Mouse (Mus musculus): Measurements from ENCODE around the gene Gm45062. TPM values are rescaled to one million over a fixed set of nuclear protein-coding genes. Genes with fewer than 3 reads are reported as not detected.
A peak's percentile ranks its signal among the peaks of the same experiment; 100 is the strongest.

Gm45062 gene
- total and polyA plus RNA-seq, 2 experiments from 2014 or later = 1.4 to 5.4 TPM

GRCm38 (mm10) chr6:8414020-8414419 lies 154.8 kb downstream of the Gm45062 start:
- ATAC-seq = peak; percentile 37; the same call in 1 of the 2 replicates
- TF ChIP-seq CTCF (IDR thresholded peaks at IDR 0.05; ENCODE audit: low read depth) = no peak
- no peaks in the 10 kb centered on the region for H3K27me3 ChIP-seq (ENCODE audit: insufficient read depth, low read length)
- H3K9me3 ChIP-seq (ENCODE audit: low read length) = no peaks in the 10 kb centered on the region
- peak overlapping the region; percentile 26 for H3K4me2 ChIP-seq (ENCODE audit: low read depth)
- DNase-seq = peak; percentile 43
- peaks cover 7% of the 10 kb centered on the region for H3K4me1 ChIP-seq (ENCODE audit: insufficient read depth)
- peak overlapping the region; percentile 30 for H3K4me3 ChIP-seq (ENCODE audit: low read depth, low read length)
- WGBS = 45% methylated on average over 9 of the region's 9 CpGs
- H3K27ac ChIP-seq (ENCODE audit: low read depth, low read length) = peak overlapping the region; percentile 72
- peak overlapping the region; percentile 33; the same call in 1 of the 2 replicates for H3K9ac ChIP-seq
- no peaks in the 10 kb centered on the region for H3K36me3 ChIP-seq (ENCODE audit: insufficient read depth)

- no peak for DNase-seq
- 59% methylated on average over 5 of the region's 5 CpGs for whole genome bisulfite sequencing
- H3K36me3 ChIP-seq (ENCODE audit: insufficient read depth) = no peaks in the 10 kb centered on the region
- no peak overlapping the region for H3K4me3 ChIP-seq (ENCODE audit: low read depth, low read length)
- no peak overlapping the region for H3K4me2 ChIP-seq (ENCODE audit: low read depth)
- no peak for TF ChIP-seq CTCF (IDR thresholded peaks at IDR 0.05; ENCODE audit: low read depth)
- ATAC-seq = no peak
- no peaks in the 10 kb centered on the region for H3K27me3 ChIP-seq (ENCODE audit: insufficient read depth, low read length)
- H3K4me1 ChIP-seq (ENCODE audit: insufficient read depth) = peaks cover 7% of the 10 kb centered on the region
- no peak overlapping the region for H3K9ac ChIP-seq
- H3K9me3 ChIP-seq (ENCODE audit: low read length) = no peaks in the 10 kb centered on the region
- no peak overlapping the region for H3K27ac ChIP-seq (ENCODE audit: low read depth, low read length)
Measured at GRCm38 (mm10) chr6:8415823-8416222, 156.6 kb downstream of the Gm45062 start.

GRCm38 (mm10) chr6:8416802-8417569 lies 157.7 kb downstream of the Gm45062 start:
- TF ChIP-seq CTCF (IDR thresholded peaks at IDR 0.05; ENCODE audit: low read depth) = no peak
- WGBS = 79% methylated on average over 8 of the region's 8 CpGs

DNA sequence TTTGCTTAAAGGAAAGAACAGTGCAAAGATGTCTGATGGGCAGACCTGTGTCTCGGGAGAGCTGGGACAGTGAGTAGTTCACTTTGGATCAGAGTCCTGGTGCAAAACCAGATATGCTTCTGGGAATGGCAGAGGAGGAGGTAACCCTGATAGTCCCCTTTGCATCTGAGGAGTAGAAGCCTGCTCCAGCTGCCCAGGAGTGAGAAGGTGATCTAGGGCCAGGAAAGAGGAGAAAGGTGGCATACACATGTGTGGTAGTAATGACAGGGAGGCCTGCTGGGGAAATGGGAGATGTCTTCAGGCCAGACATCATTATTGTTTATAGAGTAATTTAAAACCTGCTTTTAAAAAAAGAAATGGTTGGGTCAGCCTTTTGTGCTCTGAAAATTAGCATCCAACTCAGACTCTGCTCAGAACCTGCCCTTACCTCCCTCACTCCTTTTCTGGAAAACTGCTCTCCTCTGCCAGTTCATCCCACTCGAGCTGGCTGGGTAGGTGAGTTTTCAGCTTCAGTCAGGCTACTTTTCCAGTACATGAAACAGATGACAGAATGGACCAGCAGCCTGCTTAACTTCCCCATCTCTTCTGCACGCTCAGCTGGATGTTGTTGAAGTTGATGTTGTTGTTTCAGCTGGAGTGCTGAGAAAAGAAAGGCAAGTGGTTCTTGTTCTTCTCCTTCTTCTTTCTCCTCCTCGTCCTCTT lies 160.4 kb downstream of the Gm45062 start:
- no peak for TF ChIP-seq CTCF (IDR thresholded peaks at IDR 0.05; ENCODE audit: low read depth)
- Histone ChIP-seq H3K36me3 (ENCODE audit: insufficient read depth) (no peaks in the 10 kb centered on the region), H3K4me3 (ENCODE audit: low read depth, low read length) (no peak overlapping the region), H3K9ac (no peak overlapping the region), H3K27me3 (ENCODE audit: insufficient read depth, low read length) (no peaks in the 10 kb centered on the region), H3K27ac (ENCODE audit: low read depth, low read length) (no peak overlapping the region), H3K4me2 (ENCODE audit: low read depth) (no peak overlapping the region), H3K4me1 (ENCODE audit: insufficient read depth) (peaks cover 20% of the 10 kb centered on the region), H3K9me3 (ENCODE audit: low read length) (no peaks in the 10 kb centered on the region)
- DNase-seq (no peak), ATAC-seq (no peak)
- WGBS = 74% methylated on average over 4 of the region's 4 CpGs

More at GRCm38 (mm10) chr6:8416802-8417569, 157.7 kb downstream of the Gm45062 start:
- DNase-seq (no peak), ATAC-seq (no peak)
- no peak overlapping the region for H3K4me2 ChIP-seq (ENCODE audit: low read depth)
- no peaks in the 10 kb centered on the region for H3K9me3 ChIP-seq (ENCODE audit: low read length)
- no peaks in the 10 kb centered on the region for H3K27me3 ChIP-seq (ENCODE audit: insufficient read depth, low read length)
- no peak overlapping the region for H3K4me3 ChIP-seq (ENCODE audit: low read depth, low read length)
- peaks cover 17% of the 10 kb centered on the region for H3K4me1 ChIP-seq (ENCODE audit: insufficient read depth)
- no peak overlapping the region for H3K9ac ChIP-seq
- no peak overlapping the region for H3K27ac ChIP-seq (ENCODE audit: low read depth, low read length)
- H3K36me3 ChIP-seq (ENCODE audit: insufficient read depth) = no peaks in the 10 kb centered on the region

GRCm38 (mm10) chr6:8420187-8420503 lies 160.9 kb downstream of the Gm45062 start:
- ATAC-seq = no peak
- DNase-seq = no peak
- Histone ChIP-seq H3K4me3 (ENCODE audit: low read depth, low read length) (no peak overlapping the region), H3K27me3 (ENCODE audit: insufficient read depth, low read length) (no peaks in the 10 kb centered on the region), H3K4me1 (ENCODE audit: insufficient read depth) (peaks cover 20% of the 10 kb centered on the region), H3K4me2 (ENCODE audit: low read depth) (no peak overlapping the region), H3K9ac (no peak overlapping the region), H3K27ac (ENCODE audit: low read depth, low read length) (no peak overlapping the region), H3K36me3 (ENCODE audit: insufficient read depth) (no peaks in the 10 kb centered on the region), H3K9me3 (ENCODE audit: low read length) (no peaks in the 10 kb centered on the region)
- TF ChIP-seq CTCF (IDR thresholded peaks at IDR 0.05; ENCODE audit: low read depth) = no peak
- WGBS = 85% methylated on average over 1 of the region's 1 CpGs

GRCm38 (mm10) chr6:8421421-8421820 lies 162.2 kb downstream of the Gm45062 start:
- Histone ChIP-seq H3K27me3 (ENCODE audit: insufficient read depth, low read length) (no peaks in the 10 kb centered on the region), H3K4me2 (ENCODE audit: low read depth) (no peak overlapping the region), H3K4me1 (ENCODE audit: insufficient read depth) (peaks cover 20% of the 10 kb centered on the region), H3K36me3 (ENCODE audit: insufficient read depth) (no peaks in the 10 kb centered on the region), H3K9ac (no peak overlapping the region), H3K27ac (ENCODE audit: low read depth, low read length) (peak overlapping the region; percentile 42), H3K9me3 (ENCODE audit: low read length) (no peaks in the 10 kb centered on the region), H3K4me3 (ENCODE audit: low read depth, low read length) (no peak overlapping the region)
- 45% methylated on average over 5 of the region's 5 CpGs for WGBS
- DNase-seq (no peak), ATAC-seq (no peak)
- TF ChIP-seq CTCF (IDR thresholded peaks at IDR 0.05; ENCODE audit: low read depth) = no peak

GRCm38 (mm10) chr6:8421959-8422581 lies 162.8 kb downstream of the Gm45062 start:
- H3K36me3 ChIP-seq (ENCODE audit: insufficient read depth) = no peaks in the 10 kb centered on the region
- H3K4me2 ChIP-seq (ENCODE audit: low read depth) = peak overlapping the region; percentile 32
- H3K9ac ChIP-seq = no peak overlapping the region
- H3K4me1 ChIP-seq (ENCODE audit: insufficient read depth) = peaks cover 20% of the 10 kb centered on the region
- 14% methylated on average over 10 of the region's 10 CpGs for WGBS
- peak overlapping the region; percentile 42 for H3K27ac ChIP-seq (ENCODE audit: low read depth, low read length)
- 0 out of 2 replicates have a peak overlapping the region, but pooled peaks have one; percentile 1 for H3K4me3 ChIP-seq (ENCODE audit: low read depth, low read length)
- ATAC-seq = peak; percentile 95
- DNase-seq = peak; percentile 75
- H3K9me3 ChIP-seq (ENCODE audit: low read length) = no peaks in the 10 kb centered on the region
- no peak for TF ChIP-seq CTCF (IDR thresholded peaks at IDR 0.05; ENCODE audit: low read depth)
- no peaks in the 10 kb centered on the region for H3K27me3 ChIP-seq (ENCODE audit: insufficient read depth, low read length)
